Mouse (Mus musculus): ENCODE measurements at regions not wholly inside any gene's neighbourhood (a gene's known extent, or its start where the extent isn't known, plus 50 kb on each side); places are given as distances from the start of the nearest gene placed in this dataset.

DNA sequence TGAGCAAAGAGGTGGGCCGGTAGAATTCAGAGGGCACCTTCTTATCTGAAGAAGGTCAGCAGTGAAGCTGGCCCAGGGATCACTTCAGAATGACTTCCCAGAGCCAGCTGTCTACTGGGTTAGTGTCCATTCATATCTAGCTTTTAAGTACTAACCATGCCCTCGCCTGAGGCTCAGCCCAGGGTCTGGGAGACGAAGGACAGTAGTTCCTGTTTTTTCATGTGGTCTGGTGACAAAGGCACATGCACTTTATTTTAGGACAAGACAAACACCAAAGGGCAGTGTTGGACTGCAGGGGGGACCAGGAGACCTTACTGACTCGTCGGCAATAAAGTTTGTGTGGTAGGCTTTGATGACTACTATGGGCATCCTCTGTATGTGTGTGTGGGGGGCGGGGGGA lies 99.2 kb downstream of the Wdr11 start:
- no peak for TF ChIP-seq GATA2 (IDR thresholded peaks at IDR 0.05; ENCODE audit: borderline replicate concordance, low read depth, low read length)
- TF ChIP-seq CTCF (IDR thresholded peaks at IDR 0.05; ENCODE audit: low read depth, low read length): no peak
- TF ChIP-seq TAL1 (conservative IDR thresholded peaks at IDR 0.05; ENCODE audit: low read depth, low read length): no peak
- no peak for TF ChIP-seq GATA1 (IDR thresholded peaks at IDR 0.05; ENCODE audit: borderline replicate concordance, low read length)

Data from G1E (cell line).